In genomic region chr14:18297441-18297840, GRCm38 (mm10) we compare ENCODE assay signal across 16 mouse cellular contexts.
"Had no signal": no experiment of that assay in that cellular context is flagged by ENCODE, and none has a peak within 500 bp of the region (broad histone marks: within the 10 kb centered on the region; RNA-seq: fewer than 3 reads in every experiment).

No protein-coding gene starts in this region.

- H3K9me3 ChIP-seq: limb, embryonic 10.5 days; limb, embryonic 13.5 days; liver, embryonic 13.5 days; megakaryocyte, embryonic 14.5 days; midbrain, embryonic 10.5 days; midbrain, embryonic 13.5 days had no signal

- H3K27me3 ChIP-seq: limb, embryonic 13.5 days; liver, embryonic 13.5 days; megakaryocyte, embryonic 14.5 days; midbrain, embryonic 13.5 days had no signal

- H3K36me3 ChIP-seq: liver, embryonic 13.5 days had no signal

- ATAC-seq: midbrain, embryonic 13.5 days; midbrain, embryonic 16.5 days had no signal

- H3K4me2 ChIP-seq: limb, embryonic 13.5 days; liver, embryonic 13.5 days; midbrain, embryonic 13.5 days had no signal

- H3K9ac ChIP-seq: limb, embryonic 13.5 days; liver, embryonic 13.5 days; midbrain, embryonic 13.5 days had no signal

- DNase-seq: kidney, adult 9 months; kidney, postnatal 14 days; layer of hippocampus, adult 9-11 months; liver, embryonic 13.5 days; lung, adult 2 months; lung, postnatal 14 days; lung, postnatal 4 days; thymus, adult 18-20 months; thymus, postnatal 36 days had no signal

- H3K4me3 ChIP-seq: layer of hippocampus, adult 2 months; limb, embryonic 10.5 days; limb, embryonic 13.5 days; liver, embryonic 13.5 days; megakaryocyte, embryonic 14.5 days; midbrain, embryonic 10.5 days; midbrain, embryonic 13.5 days had no signal

- H3K27ac ChIP-seq: layer of hippocampus, adult 2 months; limb, embryonic 10.5 days; limb, embryonic 13.5 days; liver, embryonic 13.5 days; midbrain, embryonic 10.5 days; midbrain, embryonic 13.5 days had no signal

- H3K4me1 ChIP-seq: limb, embryonic 10.5 days; limb, embryonic 13.5 days; midbrain, embryonic 10.5 days had no signal
